Mouse (Mus musculus) MEL (cell line): ENCODE data around the gene Mael. TPM values are rescaled to one million over a fixed set of nuclear protein-coding genes. Genes with fewer than 3 reads are reported as not detected.

Experiments
- DNase-seq: peaks from one replicate; pipeline ENCODE4 v3.0.0; 2011; ENCODE audit warnings: low read depth, low spot score
- H3K27ac ChIP-seq: 2 replicates; pipeline ENCODE4 v1.5.1; 2012; ENCODE audit warnings: low read depth, mild to moderate bottlenecking, control low read depth, low read length, moderate library complexity; ENCODE audit not compliant: control insufficient read depth
- H3K27me3 ChIP-seq, 2 experiments: fragments of 150-350 bp in 1 of 2; sonication (generic) in 1 of 2; 2 replicates each; pipeline ENCODE4 v1.6.1; 2012; ENCODE audit warnings: low read length in 2 of 2, mild to moderate bottlenecking in 2 of 2, improper control_type of control experiment in 1 of 2, moderate library complexity in 1 of 2; ENCODE audit not compliant: insufficient read depth in 2 of 2, control insufficient read depth in 1 of 2
- H3K36me3 ChIP-seq, 2 experiments: 2 replicates each; pipeline ENCODE4 v1.6.1; 2012 to 2014; ENCODE audit warnings: low read length in 2 of 2, improper control_type of control experiment in 1 of 2, inconsistent platforms in 1 of 2, mild to moderate bottlenecking in 1 of 2; ENCODE audit not compliant: insufficient read depth in 2 of 2, control insufficient read depth in 1 of 2
- H3K4me1 ChIP-seq, 2 experiments: fragments of 150-350 bp in 1 of 2; sonication (generic) in 1 of 2; 2 replicates each; pipeline ENCODE4 v1.6.1; 2012; ENCODE audit warnings: low read length in 2 of 2, improper control_type of control experiment in 1 of 2, mild to moderate bottlenecking in 1 of 2; ENCODE audit not compliant: insufficient read depth in 2 of 2, control insufficient read depth in 1 of 2
- H3K4me3 ChIP-seq, 2 experiments: fragments of 150-350 bp in 1 of 2; sonication (generic) in 1 of 2; 2 replicates each; pipeline ENCODE4 v1.5.1; 2012; ENCODE audit warnings: low read depth in 2 of 2, low read length in 2 of 2, mild to moderate bottlenecking in 2 of 2, moderate library complexity in 2 of 2, control low read depth in 1 of 2, improper control_type of control experiment in 1 of 2; ENCODE audit not compliant: control insufficient read depth in 1 of 2, insufficient read depth in 1 of 2
- H3K79me2 ChIP-seq: 2 replicates; pipeline ENCODE4 v1.6.1; 2012; ENCODE audit warnings: mild to moderate bottlenecking, low read length, moderate library complexity; ENCODE audit not compliant: control insufficient read depth, poor library complexity, insufficient read depth
- H3K9ac ChIP-seq: 2 replicates; pipeline ENCODE4 v1.6.1; 2012; ENCODE audit warnings: low read depth, mild to moderate bottlenecking, control low read depth, low read length, moderate library complexity; ENCODE audit not compliant: control insufficient read depth, poor library complexity, severe bottlenecking
- H3K9me3 ChIP-seq: fragments of 150-350 bp; sonication (generic); replicated peaks from 2 replicates; pipeline ENCODE4 v1.6.1; 2012; ENCODE audit warnings: mild to moderate bottlenecking, low read length, improper control_type of control experiment, moderate library complexity; ENCODE audit not compliant: insufficient read depth
- BHLHE40 ChIP-seq: IDR thresholded peaks from 2 replicates; pipeline ENCODE4 v1.6.1; 2012; ENCODE audit warnings: low read depth, mild to moderate bottlenecking, inconsistent platforms, low read length, improper control_type of control experiment, borderline replicate concordance
- ELF1 ChIP-seq: IDR thresholded peaks from 2 replicates; pipeline ENCODE4 v1.6.1; 2014; ENCODE audit warnings: low read depth, mild to moderate bottlenecking, inconsistent platforms, low read length, improper control_type of control experiment, moderate library complexity
- EP300 ChIP-seq, 2 experiments: IDR thresholded peaks; 2 replicates each; pipeline ENCODE4 v1.6.1; 2011; ENCODE audit warnings: improper control_type of control experiment in 2 of 2, low read length in 2 of 2, low read depth in 1 of 2, mild to moderate bottlenecking in 1 of 2
- ETS1 ChIP-seq: IDR thresholded peaks from 2 replicates; pipeline ENCODE4 v1.6.1; 2012; ENCODE audit warnings: low read depth, mild to moderate bottlenecking, inconsistent platforms, low read length, improper control_type of control experiment, moderate library complexity
- GABPA ChIP-seq: IDR thresholded peaks from 2 replicates; pipeline ENCODE4 v1.6.1; 2012; ENCODE audit warnings: low read depth, mild to moderate bottlenecking, inconsistent platforms, low read length, improper control_type of control experiment, moderate library complexity
- MEF2A ChIP-seq: IDR thresholded peaks from 2 replicates; pipeline ENCODE4 v1.6.1; 2014; ENCODE audit warnings: low read depth, mild to moderate bottlenecking, inconsistent platforms, low read length, improper control_type of control experiment; ENCODE audit not compliant: poor library complexity, insufficient replicate concordance, severe bottlenecking; ENCODE audit errors: extremely low read depth
- MYC ChIP-seq: IDR thresholded peaks from 2 replicates; pipeline ENCODE4 v1.6.1; 2011; ENCODE audit warnings: low read depth, mild to moderate bottlenecking, low read length, improper control_type of control experiment, moderate library complexity
- NELFE ChIP-seq: IDR thresholded peaks from 2 replicates; pipeline ENCODE4 v1.6.1; 2011; ENCODE audit warnings: low read depth, low read length, improper control_type of control experiment
- RCOR1 ChIP-seq: IDR thresholded peaks from 2 replicates; pipeline ENCODE4 v1.6.1; 2012; ENCODE audit warnings: low read depth, mild to moderate bottlenecking, inconsistent platforms, low read length, improper control_type of control experiment
- TAL1 ChIP-seq: IDR thresholded peaks from 2 replicates; pipeline ENCODE4 v1.6.1; 2012; ENCODE audit warnings: mild to moderate bottlenecking, inconsistent platforms, low read length, moderate library complexity, mixed read lengths
- TBP ChIP-seq: IDR thresholded peaks from 2 replicates; pipeline ENCODE4 v1.8.0; 2011; ENCODE audit warnings: low read depth, low read length, improper control_type of control experiment
- TCF12 ChIP-seq: IDR thresholded peaks from 2 replicates; pipeline ENCODE4 v1.6.1; 2014; ENCODE audit warnings: low read depth, mild to moderate bottlenecking, inconsistent platforms, low read length, improper control_type of control experiment, moderate library complexity
- USF1 ChIP-seq: IDR thresholded peaks from 2 replicates; pipeline ENCODE4 v1.6.1; 2014; ENCODE audit warnings: low read depth, mild to moderate bottlenecking, inconsistent platforms, low read length, improper control_type of control experiment, moderate library complexity
- ZKSCAN1 ChIP-seq: IDR thresholded peaks from 2 replicates; pipeline ENCODE4 v1.6.1; 2012; ENCODE audit warnings: low read depth, mild to moderate bottlenecking, inconsistent platforms, low read length, improper control_type of control experiment, moderate library complexity
- ZMIZ1 ChIP-seq: IDR thresholded peaks from 2 replicates; pipeline ENCODE4 v1.6.1; 2012; ENCODE audit warnings: low read depth, mild to moderate bottlenecking, inconsistent platforms, low read length, improper control_type of control experiment, moderate library complexity
- polyA plus RNA-seq, 2 experiments: library from polyadenylated mRNA; stranded (reverse) in 1 of 2; unstranded in 1 of 2; fragments of >175 nt in 1 of 2; fragments of >200 nt in 1 of 2; gene quantifications; 2 replicates each; pipeline versions ENCODE4 v1.2.1 to v1.2.4; 2012; ENCODE audit warnings: low replicate concordance in 2 of 2, low read depth in 1 of 2; ENCODE audit not compliant: insufficient read length in 2 of 2, insufficient read depth in 1 of 2, missing spikeins in 1 of 2
- total RNA-seq: library from RNA; depleted of rRNA; stranded (reverse); fragments of 300-350 nt; gene quantifications from 2 replicates; pipeline ENCODE4 v1.2.3, GENCODE M21; 2012; rRNA removed

Mael gene
- total RNA-seq, result not detected in 2 replicates
- not detected for polyA plus RNA-seq

- H3K9ac ChIP-seq, result no peak within 1 kb of the TSS
- TF ChIP-seq MEF2A (no peak), ETS1 (no peak), NELFE (no peak), EP300 (IDR thresholded peaks at IDR 0.05; ENCODE audit: low read depth in 1 of 2, low read length in 2 of 2) (no peak)
- H3K4me1 ChIP-seq, result no peaks in the 10 kb centered on the region
- no peak within 1 kb of the TSS for H3K27ac ChIP-seq
- H3K79me2 ChIP-seq, result no peaks in the 10 kb centered on the region
- no peak within 1 kb of the TSS for H3K4me3 ChIP-seq
- no peaks in the 10 kb centered on the region for H3K9me3 ChIP-seq
- H3K36me3 ChIP-seq, result no peaks in the 10 kb centered on the region
- no peaks in the 10 kb centered on the region; a peak in 1 of 4 replicates for H3K27me3 ChIP-seq
- no peak for DNase-seq
These were observed at the start of gene Mael for GRCm38 (mm10) chr1:166238315-166238969. TSS of gene Mael (minus strand) at chr1:166238747.

DNA sequence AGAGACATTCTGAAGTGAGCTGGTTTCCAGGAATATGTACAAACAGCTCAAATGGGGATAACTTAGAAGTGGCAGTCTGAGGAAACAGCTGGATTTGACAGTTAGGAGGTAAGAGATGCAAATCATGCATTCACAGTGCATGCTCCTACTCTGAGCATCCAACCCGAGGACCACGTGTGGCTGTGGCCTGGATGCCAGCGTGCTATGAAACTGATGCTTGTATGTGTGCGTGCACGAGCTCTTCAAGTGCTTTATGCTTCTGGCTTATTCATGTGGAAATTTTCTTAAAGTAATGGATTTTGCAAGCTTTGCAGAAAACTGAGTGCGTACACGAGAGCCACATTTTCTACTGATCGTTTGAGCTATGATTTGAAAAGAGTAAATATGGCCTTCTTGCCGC is 47.7 kb upstream of the Mael start:
- Histone ChIP-seq H3K36me3 (no peaks in the 10 kb centered on the region), H3K4me1 (no peaks in the 10 kb centered on the region), H3K27ac (no peak overlapping the region), H3K27me3 (no peaks in the 10 kb centered on the region), H3K4me3 (no peak overlapping the region), H3K79me2 (no peaks in the 10 kb centered on the region), H3K9me3 (no peaks in the 10 kb centered on the region), H3K9ac (no peak overlapping the region)
- no peak for DNase-seq
- TF ChIP-seq TCF12 (no peak), BHLHE40 (no peak), MEF2A (no peak), ZKSCAN1 (no peak)

GRCm38 (mm10) chr1:166284390-166284789 is 45.8 kb upstream of the Mael start:
- H3K27ac ChIP-seq, result no peak overlapping the region
- H3K36me3 ChIP-seq, result no peaks in the 10 kb centered on the region
- no peak for DNase-seq
- H3K79me2 ChIP-seq, result no peaks in the 10 kb centered on the region
- H3K4me1 ChIP-seq, result no peaks in the 10 kb centered on the region
- no peaks in the 10 kb centered on the region for H3K9me3 ChIP-seq
- no peak overlapping the region for H3K4me3 ChIP-seq
- TF ChIP-seq BHLHE40, result no peak
- TF ChIP-seq ZMIZ1, result no peak
- TF ChIP-seq RCOR1, result no peak
- TF ChIP-seq MYC, result no peak
- TF ChIP-seq GABPA, result no peak
- no peak for TF ChIP-seq NELFE
- TF ChIP-seq TAL1, result no peak
- TF ChIP-seq ELF1, result no peak
- no peak for TF ChIP-seq TBP
- no peak for TF ChIP-seq USF1
- no peak for TF ChIP-seq TCF12
- TF ChIP-seq EP300 (IDR thresholded peaks at IDR 0.05; ENCODE audit: low read depth in 1 of 2, low read length in 2 of 2), result no peak
- H3K9ac ChIP-seq, result no peak overlapping the region
- H3K27me3 ChIP-seq, result no peaks in the 10 kb centered on the region
